Mouse (Mus musculus): ENCODE results near the gene Clpp. TPM values are rescaled to one million over a fixed set of nuclear protein-coding genes. Genes with fewer than 3 reads are reported as not detected.

The Clpp gene
- polyA plus RNA-seq, 1 experiment from 2014 or later, result 188 TPM

GRCm38 (mm10) chr17:56990966-56991365 is 861 bp downstream of the Clpp start:
- H3K27ac ChIP-seq, result peak overlapping the region; percentile 92
- no peaks in the 10 kb centered on the region for H3K27me3 ChIP-seq (ENCODE audit: poor library complexity, severe bottlenecking)
- peaks cover 50% of the 10 kb centered on the region for H3K36me3 ChIP-seq (replicated peaks)
- peaks cover 10% of the 10 kb centered on the region for H3K4me1 ChIP-seq
- no peak for DNase-seq (ENCODE audit: extremely low spot score, low spot score)
- 88% methylated on average over 2 of the region's 2 CpGs for WGBS
- H3K9me3 ChIP-seq, result no peaks in the 10 kb centered on the region
- H3K4me3 ChIP-seq, result peak overlapping the region; percentile 85

GRCm38 (mm10) chr17:56995046-56995445 is 4.9 kb downstream of the Clpp start:
- Histone ChIP-seq H3K27ac (no peak overlapping the region), H3K9me3 (no peaks in the 10 kb centered on the region), H3K4me1 (peaks cover 27% of the 10 kb centered on the region), H3K4me3 (no peak overlapping the region), H3K36me3 (replicated peaks) (peaks cover 74% of the 10 kb centered on the region), H3K27me3 (ENCODE audit: poor library complexity, severe bottlenecking) (no peaks in the 10 kb centered on the region)
- WGBS, result 93% methylated on average over 8 of the region's 8 CpGs
- no peak for DNase-seq (ENCODE audit: extremely low spot score, low spot score)

- Histone ChIP-seq H3K4me1 (peaks cover 19% of the 10 kb centered on the region), H3K27me3 (ENCODE audit: poor library complexity, severe bottlenecking) (no peaks in the 10 kb centered on the region), H3K27ac (no peak overlapping the region), H3K4me3 (peak overlapping the region; percentile 85), H3K9me3 (no peaks in the 10 kb centered on the region), H3K36me3 (replicated peaks) (peaks cover 83% of the 10 kb centered on the region)
- 74% methylated on average over 2 of the region's 2 CpGs for WGBS
- no peak for DNase-seq (ENCODE audit: extremely low spot score, low spot score)
Measured at GRCm38 (mm10) chr17:56996506-56996905, 6.4 kb downstream of the Clpp start.

GRCm38 (mm10) chr17:56997029-56997667 is 7.0 kb downstream of the Clpp start, which contains the start of gene Alkbh7:
Alkbh7 (plus strand) TSS chr17:56997339.
- Histone ChIP-seq H3K4me3 (peak within 1 kb of the TSS; percentile 85), H3K27ac (peak within 1 kb of the TSS; percentile 87), H3K36me3 (replicated peaks) (peaks cover 81% of the 10 kb centered on the region), H3K9me3 (no peaks in the 10 kb centered on the region), H3K27me3 (ENCODE audit: poor library complexity, severe bottlenecking) (no peaks in the 10 kb centered on the region), H3K4me1 (peaks cover 19% of the 10 kb centered on the region)
- DNase-seq (ENCODE audit: extremely low spot score, low spot score), result peak; percentile 97
- WGBS, result under 1% methylated on average over 38 of the region's 38 CpGs

- DNase-seq (ENCODE audit: extremely low spot score, low spot score), result no peak
- Histone ChIP-seq H3K9me3 (no peaks in the 10 kb centered on the region), H3K4me3 (no peak overlapping the region), H3K27ac (no peak overlapping the region), H3K36me3 (replicated peaks) (peaks cover 80% of the 10 kb centered on the region), H3K27me3 (ENCODE audit: poor library complexity, severe bottlenecking) (no peaks in the 10 kb centered on the region), H3K4me1 (peaks cover 19% of the 10 kb centered on the region)
- 91% methylated on average over 9 of the region's 9 CpGs for WGBS
Measured at GRCm38 (mm10) chr17:56999414-56999813, 9.3 kb downstream of the Clpp start.

- no peak within 1 kb of the TSS for H3K27ac ChIP-seq
- H3K4me1 ChIP-seq, result peaks cover 19% of the 10 kb centered on the region
- 89% methylated on average over 9 of the region's 9 CpGs for WGBS
- peaks cover 80% of the 10 kb centered on the region for H3K36me3 ChIP-seq (replicated peaks)
- DNase-seq (ENCODE audit: extremely low spot score, low spot score), result no peak
- H3K4me3 ChIP-seq, result no peak within 1 kb of the TSS
- H3K9me3 ChIP-seq, result no peaks in the 10 kb centered on the region
- H3K27me3 ChIP-seq (ENCODE audit: poor library complexity, severe bottlenecking), result no peaks in the 10 kb centered on the region
Measured at GRCm38 (mm10) chr17:56999968-57000609, 10.0 kb downstream of the Clpp start, which contains the start of gene Pspn. Pspn (minus strand) TSS chr17:57000018.

GRCm38 (mm10) chr17:57001228-57001627 is 11.1 kb downstream of the Clpp start:
- peaks cover 80% of the 10 kb centered on the region for H3K36me3 ChIP-seq (replicated peaks)
- peaks cover 19% of the 10 kb centered on the region for H3K4me1 ChIP-seq
- no peak for DNase-seq (ENCODE audit: extremely low spot score, low spot score)
- no peak overlapping the region for H3K27ac ChIP-seq
- WGBS, result 82% methylated on average over 8 of the region's 8 CpGs
- H3K27me3 ChIP-seq (ENCODE audit: poor library complexity, severe bottlenecking), result no peaks in the 10 kb centered on the region
- no peaks in the 10 kb centered on the region for H3K9me3 ChIP-seq
- H3K4me3 ChIP-seq, result no peak overlapping the region

GRCm38 (mm10) chr17:57003994-57004393 is 13.9 kb downstream of the Clpp start:
- Histone ChIP-seq H3K4me3 (no peak overlapping the region), H3K27me3 (ENCODE audit: poor library complexity, severe bottlenecking) (no peaks in the 10 kb centered on the region), H3K36me3 (replicated peaks) (peaks cover 97% of the 10 kb centered on the region), H3K9me3 (no peaks in the 10 kb centered on the region), H3K27ac (no peak overlapping the region), H3K4me1 (no peaks in the 10 kb centered on the region)
- DNase-seq (ENCODE audit: extremely low spot score, low spot score), result no peak
- WGBS, result 93% methylated on average over 7 of the region's 7 CpGs

GRCm38 (mm10) chr17:57007137-57007905 is 17.2 kb downstream of the Clpp start:
- Histone ChIP-seq H3K9me3 (no peaks in the 10 kb centered on the region), H3K27me3 (ENCODE audit: poor library complexity, severe bottlenecking) (no peaks in the 10 kb centered on the region), H3K36me3 (replicated peaks) (peaks cover 72% of the 10 kb centered on the region), H3K4me1 (peaks cover 21% of the 10 kb centered on the region), H3K4me3 (no peak overlapping the region), H3K27ac (no peak overlapping the region)
- WGBS, result 91% methylated on average over 13 of the region's 13 CpGs
- no peak for DNase-seq (ENCODE audit: extremely low spot score, low spot score)

- H3K27me3 ChIP-seq (ENCODE audit: poor library complexity, severe bottlenecking), result no peaks in the 10 kb centered on the region
- H3K4me3 ChIP-seq, result peak overlapping the region; percentile 88
- H3K9me3 ChIP-seq, result no peaks in the 10 kb centered on the region
- WGBS, result 1% methylated on average over 19 of the region's 19 CpGs
- no peak for DNase-seq (ENCODE audit: extremely low spot score, low spot score)
- H3K36me3 ChIP-seq (replicated peaks), result peaks cover 36% of the 10 kb centered on the region
- H3K27ac ChIP-seq, result peak overlapping the region; percentile 96
- H3K4me1 ChIP-seq, result peaks cover 25% of the 10 kb centered on the region
Measured at GRCm38 (mm10) chr17:57010911-57011235, 20.8 kb downstream of the Clpp start.

- Histone ChIP-seq H3K36me3 (replicated peaks) (peaks cover 30% of the 10 kb centered on the region), H3K4me3 (peak within 1 kb of the TSS; percentile 88), H3K27ac (peak within 1 kb of the TSS; percentile 96), H3K27me3 (ENCODE audit: poor library complexity, severe bottlenecking) (no peaks in the 10 kb centered on the region), H3K4me1 (peaks cover 25% of the 10 kb centered on the region), H3K9me3 (no peaks in the 10 kb centered on the region)
- peak; percentile 99 for DNase-seq (ENCODE audit: extremely low spot score, low spot score)
- under 1% methylated on average over 51 of the region's 51 CpGs for WGBS
Measured at GRCm38 (mm10) chr17:57011236-57012141, 21.4 kb downstream of the Clpp start, which contains the start of the genes Gtf2f1 and Gm17949. Gtf2f1 (minus strand) TSS chr17:57011288. Gm17949 (plus strand) TSS chr17:57011469.

- WGBS, result 75% methylated on average over 13 of the region's 13 CpGs
- DNase-seq (ENCODE audit: extremely low spot score, low spot score), result no peak
- Histone ChIP-seq H3K9me3 (no peaks in the 10 kb centered on the region), H3K4me3 (peak overlapping the region; percentile 88), H3K27ac (peak overlapping the region; percentile 96), H3K36me3 (replicated peaks) (peaks cover 22% of the 10 kb centered on the region), H3K27me3 (ENCODE audit: poor library complexity, severe bottlenecking) (no peaks in the 10 kb centered on the region), H3K4me1 (peaks cover 25% of the 10 kb centered on the region)
Measured at GRCm38 (mm10) chr17:57012245-57012795, 22.2 kb downstream of the Clpp start.
